Mouse (Mus musculus): ENCODE results near the gene Pigv.

DNA sequence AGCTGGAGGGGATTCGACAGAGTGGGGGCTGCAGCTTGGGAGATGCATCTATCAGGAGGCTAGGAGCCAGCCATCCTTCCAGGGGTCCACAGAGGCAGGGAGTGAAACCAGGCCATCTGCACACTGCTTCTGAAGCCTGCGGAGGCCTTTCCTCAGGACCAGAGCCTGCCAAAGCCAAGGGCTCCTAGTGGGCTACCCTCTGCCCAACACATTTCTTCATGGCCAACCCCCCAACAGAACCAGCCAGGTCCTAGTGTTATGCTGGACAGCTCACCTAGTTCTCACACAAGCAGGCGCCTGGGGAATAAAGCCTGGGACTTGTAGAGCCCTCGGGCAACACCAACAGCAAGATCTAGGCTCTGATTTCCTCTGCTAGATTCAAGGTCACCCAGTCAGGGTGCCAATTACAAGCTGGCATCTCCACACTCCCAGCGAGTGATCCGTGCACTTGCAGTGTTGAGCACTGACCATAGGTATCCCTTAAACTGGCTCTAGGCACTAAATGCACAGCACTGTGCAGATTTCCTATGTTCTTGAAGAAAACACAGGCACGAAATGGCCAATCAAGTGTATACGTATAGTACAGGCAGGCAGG lies 42.0 kb downstream of the Pigv start:
- TF ChIP-seq CTCF (IDR thresholded peaks at IDR 0.05) (no peak), EP300 (IDR thresholded peaks at IDR 0.05) (no peak)
